Mouse (Mus musculus): Measurements from ENCODE around the gene Rars. TPM values are rescaled to one million over a fixed set of nuclear protein-coding genes. Genes with fewer than 3 reads are reported as not detected.
"Not testable (repeated sequence)": the region's sequence is repeated elsewhere in the genome, so short reads cannot be mapped to it uniquely, and the experiment has no call there.

Gene Rars
- polyA plus RNA-seq, 1 experiment from 2014 or later: 108 TPM

DNA sequence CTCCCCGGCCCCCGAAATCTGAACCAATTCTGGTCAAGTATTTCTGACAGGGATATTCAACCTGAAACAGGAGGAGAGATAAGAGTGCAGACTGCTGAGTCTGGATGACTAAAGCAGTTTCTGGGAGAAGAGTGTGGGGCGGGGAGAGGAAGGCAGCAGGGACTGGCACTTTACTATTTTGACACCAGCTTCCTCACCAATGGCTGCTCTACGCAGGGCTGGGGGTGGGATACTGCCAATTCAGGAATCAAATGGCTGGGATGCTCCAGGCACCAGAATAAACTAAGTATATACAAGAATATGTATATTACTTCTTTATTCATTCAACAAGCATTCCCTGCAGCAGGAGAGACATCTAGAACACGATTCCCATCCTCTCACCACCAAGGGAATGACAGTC is 29.3 kb upstream of the Rars start:
- no peak for ATAC-seq (ENCODE audit: low FRiP score, low TSS enrichment)
- WGBS: 86% methylated on average over 5 of the region's 5 CpGs

DNA sequence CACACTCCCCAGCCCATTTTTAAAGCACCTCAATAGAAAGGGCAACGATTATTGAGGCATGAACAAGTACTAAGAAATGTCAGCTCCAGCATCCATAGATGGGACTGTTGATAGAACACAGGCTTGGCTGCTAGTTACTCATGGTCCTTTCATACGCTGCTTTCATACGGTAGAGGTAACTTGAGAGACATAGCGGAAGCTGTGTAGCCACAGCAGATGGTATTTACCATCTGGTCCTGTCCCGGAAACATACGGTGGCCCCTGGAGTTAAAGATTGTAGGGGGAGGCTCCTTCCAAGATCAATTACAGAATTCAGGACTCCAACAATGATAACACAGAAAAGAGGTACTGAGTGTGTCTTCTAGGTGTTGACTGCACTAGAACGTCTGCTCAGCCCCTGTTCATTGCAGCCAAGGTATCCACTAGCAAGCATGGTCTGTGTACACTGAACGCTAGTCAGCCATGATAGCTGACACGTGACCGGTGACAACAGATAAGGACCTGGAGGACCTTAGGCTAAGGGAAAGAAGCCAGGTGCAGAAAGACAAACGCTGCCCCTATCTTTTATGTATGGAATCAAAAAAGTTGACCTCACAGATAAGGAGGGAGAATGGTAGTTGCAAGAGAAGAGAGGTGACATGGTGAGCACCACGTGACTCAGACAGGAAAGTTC is 23.2 kb upstream of the Rars start:
- H3K27me3 ChIP-seq (ENCODE audit: control insufficient read depth, insufficient read depth, low read length): no peaks in the 10 kb centered on the region
- no peak overlapping the region for H3K9ac ChIP-seq (ENCODE audit: low read depth, low read length)
- H3K4me2 ChIP-seq (replicated peaks; ENCODE audit: low read depth, low read length): no peak overlapping the region
- H3K4me3 ChIP-seq (ENCODE audit: low read length): no peak overlapping the region
- ATAC-seq (ENCODE audit: low FRiP score, low TSS enrichment): no peak
- no peaks in the 10 kb centered on the region for H3K4me1 ChIP-seq (ENCODE audit: control insufficient read depth, insufficient read depth, low read length)
- no peaks in the 10 kb centered on the region; the same call in 1 of the 2 replicates for H3K36me3 ChIP-seq (ENCODE audit: control insufficient read depth, insufficient read depth, low read length)
- no peaks in the 10 kb centered on the region for H3K9me3 ChIP-seq (ENCODE audit: control insufficient read depth, low read length)
- WGBS: 80% methylated on average over 12 of the region's 12 CpGs
- no peak overlapping the region for H3K27ac ChIP-seq (ENCODE audit: low read depth, low read length)

More for the DNA sequence above, 29.3 kb upstream of the Rars start:
- H3K9me3 ChIP-seq (ENCODE audit: control insufficient read depth, low read length): no peaks in the 10 kb centered on the region
- H3K27ac ChIP-seq (ENCODE audit: low read depth, low read length): no peak overlapping the region
- no peaks in the 10 kb centered on the region; the same call in 1 of the 2 replicates for H3K36me3 ChIP-seq (ENCODE audit: control insufficient read depth, insufficient read depth, low read length)
- no peak overlapping the region for H3K4me3 ChIP-seq (ENCODE audit: low read length)
- H3K4me1 ChIP-seq (ENCODE audit: control insufficient read depth, insufficient read depth, low read length): peaks cover 14% of the 10 kb centered on the region; the same call in 1 of the 2 replicates
- H3K4me2 ChIP-seq (replicated peaks; ENCODE audit: low read depth, low read length): no peak overlapping the region
- no peak overlapping the region for H3K9ac ChIP-seq (ENCODE audit: low read depth, low read length)
- no peaks in the 10 kb centered on the region for H3K27me3 ChIP-seq (ENCODE audit: control insufficient read depth, insufficient read depth, low read length)

DNA sequence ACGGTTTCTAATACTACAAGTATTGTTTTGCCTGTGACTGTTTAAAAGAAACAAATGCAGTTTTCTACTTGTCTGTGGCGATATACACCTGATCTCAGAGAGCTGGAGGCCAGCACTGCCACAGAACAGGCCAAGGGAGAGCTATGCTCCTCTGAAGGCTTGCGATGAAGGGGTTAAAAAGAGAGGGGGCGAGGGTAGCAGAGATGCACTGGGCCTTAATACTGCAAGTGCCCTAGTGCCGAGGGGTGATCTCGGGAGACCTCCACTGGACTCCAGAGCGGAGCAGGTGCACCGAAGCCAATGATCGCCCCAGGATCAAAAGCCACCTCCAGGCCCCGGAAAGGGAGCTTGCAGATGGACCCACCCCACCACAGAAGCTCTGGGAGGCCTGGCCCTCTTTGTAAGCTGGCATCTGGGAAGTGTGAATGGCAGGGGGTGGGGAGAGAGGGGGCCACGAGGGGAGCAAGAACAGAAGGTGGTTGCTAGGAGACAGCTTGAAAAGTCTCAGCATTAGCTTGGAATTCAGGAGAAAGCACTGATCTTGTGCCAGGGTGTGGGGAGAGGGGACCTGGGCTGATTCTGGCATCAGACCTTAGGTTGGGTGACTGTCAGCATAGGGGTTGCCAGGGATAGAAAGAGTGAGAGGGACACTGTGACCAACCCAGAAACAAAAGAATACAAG is 22.2 kb upstream of the Rars start:
- 48% methylated on average over 11 of the region's 11 CpGs for WGBS
- Histone ChIP-seq H3K4me1 (ENCODE audit: control insufficient read depth, insufficient read depth, low read length) (no peaks in the 10 kb centered on the region), H3K4me2 (replicated peaks; ENCODE audit: low read depth, low read length) (no peak overlapping the region), H3K27me3 (ENCODE audit: control insufficient read depth, insufficient read depth, low read length) (no peaks in the 10 kb centered on the region), H3K27ac (ENCODE audit: low read depth, low read length) (no peak overlapping the region), H3K9ac (ENCODE audit: low read depth, low read length) (no peak overlapping the region), H3K4me3 (ENCODE audit: low read length) (no peak overlapping the region), H3K36me3 (ENCODE audit: control insufficient read depth, insufficient read depth, low read length) (peaks cover 8% of the 10 kb centered on the region; the same call in 1 of the 2 replicates), H3K9me3 (ENCODE audit: control insufficient read depth, low read length) (no peaks in the 10 kb centered on the region)
- ATAC-seq (ENCODE audit: low FRiP score, low TSS enrichment): no peak

DNA sequence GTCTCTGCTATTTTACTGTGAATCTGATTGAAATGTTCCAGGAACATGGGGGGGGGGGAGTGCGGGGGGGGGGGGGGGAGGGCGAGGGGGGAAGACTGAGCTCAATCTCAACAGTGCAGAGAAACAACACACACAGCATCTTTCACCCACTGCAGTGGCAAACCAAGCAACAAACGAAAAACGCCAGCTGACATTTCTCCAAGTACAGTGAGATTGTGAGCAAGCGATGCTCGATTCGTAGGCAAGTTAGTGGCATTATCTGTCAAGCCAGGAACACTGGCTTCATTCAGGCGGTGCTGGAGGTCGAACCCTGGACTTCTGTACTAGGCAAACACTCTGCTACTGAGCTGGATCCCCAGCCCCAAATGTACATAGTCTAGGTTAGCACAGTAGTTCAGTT is 21.3 kb upstream of the Rars start:
- WGBS: 84% methylated on average over 7 of the region's 9 CpGs
- no peak overlapping the region for H3K27ac ChIP-seq (ENCODE audit: low read depth, low read length)
- ATAC-seq (ENCODE audit: low FRiP score, low TSS enrichment): no peak

DNA sequence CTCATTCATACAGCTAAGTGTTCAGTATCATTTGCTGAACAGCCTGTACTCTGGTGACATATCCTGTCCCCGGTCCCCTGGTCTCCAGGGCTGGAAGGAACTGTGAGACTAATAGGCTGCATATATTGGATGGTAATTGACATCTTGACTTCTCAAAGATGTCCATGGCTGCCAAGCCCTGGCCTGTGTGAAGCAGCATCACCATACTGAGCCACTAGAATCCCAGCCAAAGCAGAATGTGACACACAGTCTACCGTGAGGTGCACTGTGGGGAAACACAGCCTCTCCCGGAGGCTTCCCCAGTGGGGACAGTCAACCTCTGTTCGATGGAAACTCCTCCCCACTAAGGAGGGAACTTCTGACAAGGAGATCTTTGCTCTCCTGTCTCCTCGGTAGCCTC is 20.6 kb upstream of the Rars start:
- no peak overlapping the region for H3K4me3 ChIP-seq (ENCODE audit: low read length)
- H3K4me1 ChIP-seq (ENCODE audit: control insufficient read depth, insufficient read depth, low read length): no peaks in the 10 kb centered on the region
- H3K9me3 ChIP-seq (ENCODE audit: control insufficient read depth, low read length): no peaks in the 10 kb centered on the region
- H3K27me3 ChIP-seq (ENCODE audit: control insufficient read depth, insufficient read depth, low read length): no peaks in the 10 kb centered on the region
- WGBS: 90% methylated on average over 5 of the region's 5 CpGs
- no peak for ATAC-seq (ENCODE audit: low FRiP score, low TSS enrichment)
- no peak overlapping the region for H3K9ac ChIP-seq (ENCODE audit: low read depth, low read length)
- H3K27ac ChIP-seq (ENCODE audit: low read depth, low read length): no peak overlapping the region
- no peak overlapping the region for H3K4me2 ChIP-seq (replicated peaks; ENCODE audit: low read depth, low read length)
- peaks cover 8% of the 10 kb centered on the region; the same call in 1 of the 2 replicates for H3K36me3 ChIP-seq (ENCODE audit: control insufficient read depth, insufficient read depth, low read length)

More for the DNA sequence above, 21.3 kb upstream of the Rars start:
- Histone ChIP-seq H3K9ac (ENCODE audit: low read depth, low read length) (no peak overlapping the region), H3K27me3 (ENCODE audit: control insufficient read depth, insufficient read depth, low read length) (no peaks in the 10 kb centered on the region), H3K9me3 (ENCODE audit: control insufficient read depth, low read length) (no peaks in the 10 kb centered on the region), H3K4me1 (ENCODE audit: control insufficient read depth, insufficient read depth, low read length) (no peaks in the 10 kb centered on the region), H3K4me2 (replicated peaks; ENCODE audit: low read depth, low read length) (no peak overlapping the region), H3K36me3 (ENCODE audit: control insufficient read depth, insufficient read depth, low read length) (peaks cover 8% of the 10 kb centered on the region; the same call in 1 of the 2 replicates), H3K4me3 (ENCODE audit: low read length) (no peak overlapping the region)

DNA sequence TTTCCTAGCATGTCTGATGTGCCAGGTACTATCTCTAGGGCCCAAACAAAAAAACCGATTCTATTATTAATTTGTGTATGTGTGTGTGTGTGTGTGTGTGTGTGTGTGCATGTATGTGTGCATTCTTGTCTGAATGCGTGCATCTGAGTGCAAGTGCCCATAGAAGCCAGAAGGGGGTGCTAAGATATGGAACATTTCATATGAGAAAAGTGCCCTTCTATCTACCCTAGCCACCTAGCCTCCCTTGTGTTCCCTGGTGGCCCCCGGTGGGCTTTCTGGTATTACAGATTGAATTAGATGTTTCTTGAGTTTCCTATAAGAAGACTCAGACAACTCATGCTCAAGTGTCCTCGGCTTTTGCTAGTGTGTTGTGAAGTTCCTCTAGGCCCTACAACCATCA is 19.3 kb upstream of the Rars start:
- Histone ChIP-seq H3K4me1 (ENCODE audit: control insufficient read depth, insufficient read depth, low read length) (no peaks in the 10 kb centered on the region), H3K9me3 (ENCODE audit: control insufficient read depth, low read length) (no peaks in the 10 kb centered on the region), H3K9ac (ENCODE audit: low read depth, low read length) (no peak overlapping the region), H3K36me3 (ENCODE audit: control insufficient read depth, insufficient read depth, low read length) (0 out of 2 replicates have a peak, but pooled peaks cover 8% of the 10 kb centered on the region), H3K4me3 (ENCODE audit: low read length) (no peak overlapping the region), H3K4me2 (replicated peaks; ENCODE audit: low read depth, low read length) (no peak overlapping the region), H3K27ac (ENCODE audit: low read depth, low read length) (no peak overlapping the region), H3K27me3 (ENCODE audit: control insufficient read depth, insufficient read depth, low read length) (no peaks in the 10 kb centered on the region)
- no peak for ATAC-seq (ENCODE audit: low FRiP score, low TSS enrichment)
- WGBS: 95% methylated on average over 4 of the region's 4 CpGs

DNA sequence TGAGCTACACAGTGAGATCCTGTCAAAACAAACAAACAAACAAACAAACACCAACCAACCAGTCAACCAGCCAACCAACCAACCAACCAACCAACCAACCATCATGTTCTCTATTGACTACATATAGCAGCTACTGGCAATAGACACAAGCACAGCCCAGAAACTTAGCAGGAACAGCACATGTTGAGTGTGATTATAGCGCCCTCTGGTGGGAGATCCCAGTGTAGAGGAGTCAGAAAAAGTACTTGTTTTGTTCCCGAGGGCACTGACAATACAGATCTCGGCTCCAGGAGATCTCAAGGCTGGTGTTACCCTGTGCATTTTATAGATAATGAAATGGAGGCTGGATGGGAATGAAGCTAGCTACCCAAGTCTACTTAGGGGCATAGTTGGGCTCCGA is 18.4 kb upstream of the Rars start:
- Histone ChIP-seq H3K4me1 (ENCODE audit: control insufficient read depth, insufficient read depth, low read length) (no peaks in the 10 kb centered on the region), H3K4me3 (ENCODE audit: low read length) (no peak overlapping the region), H3K9ac (ENCODE audit: low read depth, low read length) (no peak overlapping the region), H3K4me2 (replicated peaks; ENCODE audit: low read depth, low read length) (no peak overlapping the region), H3K27me3 (ENCODE audit: control insufficient read depth, insufficient read depth, low read length) (no peaks in the 10 kb centered on the region), H3K27ac (ENCODE audit: low read depth, low read length) (no peak overlapping the region), H3K36me3 (ENCODE audit: control insufficient read depth, insufficient read depth, low read length) (0 out of 2 replicates have a peak, but pooled peaks cover 8% of the 10 kb centered on the region), H3K9me3 (ENCODE audit: control insufficient read depth, low read length) (no peaks in the 10 kb centered on the region)
- ATAC-seq (ENCODE audit: low FRiP score, low TSS enrichment): no peak
- 55% methylated on average over 4 of the region's 4 CpGs for WGBS

DNA sequence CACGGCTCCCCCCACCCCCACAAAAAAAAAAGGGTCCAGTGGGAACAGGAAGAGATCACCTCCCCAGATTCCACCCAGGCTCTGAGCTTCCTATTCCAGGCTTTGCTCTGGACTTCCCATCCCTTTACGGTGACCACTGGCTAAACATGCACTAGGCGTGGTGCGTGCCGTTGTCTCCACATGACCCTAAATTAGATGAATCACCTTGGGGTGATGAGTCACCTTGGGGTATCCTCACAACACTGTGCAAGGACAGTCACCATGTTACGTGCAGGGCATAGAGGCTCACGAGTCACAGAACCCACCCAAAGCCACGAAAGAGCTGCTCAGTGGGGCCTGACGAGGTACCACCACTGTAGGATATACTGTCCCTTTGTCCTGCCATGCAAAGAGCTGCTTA is 10.0 kb upstream of the Rars start:
- Histone ChIP-seq H3K4me3 (ENCODE audit: low read length) (no peak overlapping the region), H3K4me1 (ENCODE audit: control insufficient read depth, insufficient read depth, low read length) (no peaks in the 10 kb centered on the region), H3K27ac (ENCODE audit: low read depth, low read length) (no peak overlapping the region), H3K4me2 (replicated peaks; ENCODE audit: low read depth, low read length) (no peak overlapping the region), H3K27me3 (ENCODE audit: control insufficient read depth, insufficient read depth, low read length) (no peaks in the 10 kb centered on the region), H3K9me3 (ENCODE audit: control insufficient read depth, low read length) (no peaks in the 10 kb centered on the region), H3K9ac (ENCODE audit: low read depth, low read length) (no peak overlapping the region), H3K36me3 (ENCODE audit: control insufficient read depth, insufficient read depth, low read length) (peaks cover 9% of the 10 kb centered on the region; the same call in 1 of the 2 replicates)
- WGBS: 85% methylated on average over 9 of the region's 9 CpGs
- no peak for ATAC-seq (ENCODE audit: low FRiP score, low TSS enrichment)

DNA sequence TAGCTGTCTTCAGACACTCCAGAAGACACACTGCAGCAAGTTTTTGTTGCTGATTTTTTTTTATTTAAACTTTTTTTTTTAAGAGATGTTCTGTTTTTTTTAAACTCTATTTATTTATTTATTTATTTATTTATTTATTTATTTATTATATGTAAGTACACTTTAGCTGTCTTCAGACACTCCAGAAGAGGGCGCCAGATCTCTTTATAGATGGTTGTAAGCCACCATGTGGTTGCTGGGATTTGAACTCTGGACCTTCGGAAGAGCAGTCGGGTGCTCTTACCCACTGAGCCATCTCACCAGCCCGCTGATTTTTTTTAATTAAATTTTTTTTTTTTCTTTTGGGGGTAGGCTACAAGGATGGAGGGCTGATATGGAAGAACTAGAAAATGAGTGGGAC is 8.3 kb upstream of the Rars start:
- H3K4me1 ChIP-seq (ENCODE audit: control insufficient read depth, insufficient read depth, low read length); H3K9me3 ChIP-seq (ENCODE audit: control insufficient read depth, low read length); H3K4me2 ChIP-seq (replicated peaks; ENCODE audit: low read depth, low read length); H3K9ac ChIP-seq (ENCODE audit: low read depth, low read length); H3K27ac ChIP-seq (ENCODE audit: low read depth, low read length); H3K4me3 ChIP-seq (ENCODE audit: low read length); H3K27me3 ChIP-seq (ENCODE audit: control insufficient read depth, insufficient read depth, low read length); H3K36me3 ChIP-seq (ENCODE audit: control insufficient read depth, insufficient read depth, low read length); ATAC-seq (ENCODE audit: low FRiP score, low TSS enrichment): not testable (repeated sequence)
- 85% methylated on average over 4 of the region's 4 CpGs for WGBS

Data from kidney, embryonic 14.5 days (tissue).